Mouse (Mus musculus): ENCODE measurements around the gene Klf12. TPM values are rescaled to one million over a fixed set of nuclear protein-coding genes. Genes with fewer than 3 reads are reported as not detected.

Gene Klf12
- total and polyA plus RNA-seq, 2 experiments from 2014 or later, result 26.7 to 61.1 TPM

- ATAC-seq (ENCODE audit: low FRiP score) (no peak), DNase-seq (ENCODE audit: low spot score) (no peak)
- Histone ChIP-seq H3K4me3 (ENCODE audit: low read depth, low read length) (no peak overlapping the region), H3K4me1 (ENCODE audit: insufficient read depth, low read length) (no peaks in the 10 kb centered on the region), H3K9ac (replicated peaks; ENCODE audit: low read length, poor library complexity, severe bottlenecking) (no peak overlapping the region), H3K27ac (ENCODE audit: low read depth, low read length) (no peak overlapping the region), H3K4me2 (ENCODE audit: low read depth, low read length, poor library complexity, severe bottlenecking) (no peak overlapping the region), H3K27me3 (ENCODE audit: insufficient read depth, low read length) (no peaks in the 10 kb centered on the region), H3K36me3 (ENCODE audit: insufficient read depth, low read length) (no peaks in the 10 kb centered on the region), H3K9me3 (ENCODE audit: low read length) (no peaks in the 10 kb centered on the region)
- TF ChIP-seq CTCF (IDR thresholded peaks at IDR 0.05), result no peak
- WGBS, result 90% methylated on average over 10 of the region's 10 CpGs
Measured at GRCm38 (mm10) chr14:99850350-99850749, 434.1 kb downstream of the Klf12 start.

DNA sequence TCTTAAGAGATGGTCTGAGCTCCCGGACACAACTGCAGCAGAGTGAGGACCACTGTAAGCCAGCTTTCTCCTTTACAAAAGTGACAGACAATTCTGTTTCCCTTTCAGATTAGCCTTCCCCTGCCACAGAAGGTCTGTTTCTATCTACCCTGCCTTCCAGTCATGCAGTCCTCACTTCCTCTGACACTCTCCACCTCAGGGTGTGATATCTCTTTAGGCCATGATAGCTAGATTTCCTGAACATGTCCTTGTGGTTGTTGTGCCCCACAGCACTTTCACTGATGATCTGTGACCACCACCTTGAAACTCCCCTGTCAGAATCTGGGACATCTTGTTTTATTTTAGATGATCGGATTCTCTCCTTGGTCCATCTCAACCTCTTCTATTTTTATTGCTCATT, 437.0 kb downstream of the Klf12 start:
- H3K9ac ChIP-seq (replicated peaks; ENCODE audit: low read length, poor library complexity, severe bottlenecking), result no peak overlapping the region
- no peaks in the 10 kb centered on the region for H3K4me1 ChIP-seq (ENCODE audit: insufficient read depth, low read length)
- WGBS, result 93% methylated on average over 2 of the region's 2 CpGs
- ATAC-seq (ENCODE audit: low FRiP score) (no peak), DNase-seq (ENCODE audit: low spot score) (no peak)
- no peaks in the 10 kb centered on the region for H3K27me3 ChIP-seq (ENCODE audit: insufficient read depth, low read length)
- no peaks in the 10 kb centered on the region for H3K9me3 ChIP-seq (ENCODE audit: low read length)
- no peak overlapping the region for H3K4me3 ChIP-seq (ENCODE audit: low read depth, low read length)
- no peak overlapping the region for H3K27ac ChIP-seq (ENCODE audit: low read depth, low read length)
- no peaks in the 10 kb centered on the region for H3K36me3 ChIP-seq (ENCODE audit: insufficient read depth, low read length)
- no peak overlapping the region for H3K4me2 ChIP-seq (ENCODE audit: low read depth, low read length, poor library complexity, severe bottlenecking)
- no peak for TF ChIP-seq CTCF (IDR thresholded peaks at IDR 0.05)

- no peak for ATAC-seq (ENCODE audit: low FRiP score)
- Histone ChIP-seq H3K27ac (ENCODE audit: low read depth, low read length) (no peak overlapping the region), H3K27me3 (ENCODE audit: insufficient read depth, low read length) (no peaks in the 10 kb centered on the region), H3K4me1 (ENCODE audit: insufficient read depth, low read length) (no peaks in the 10 kb centered on the region), H3K9me3 (ENCODE audit: low read length) (no peaks in the 10 kb centered on the region), H3K4me3 (ENCODE audit: low read depth, low read length) (no peak overlapping the region), H3K9ac (replicated peaks; ENCODE audit: low read length, poor library complexity, severe bottlenecking) (no peak overlapping the region), H3K4me2 (ENCODE audit: low read depth, low read length, poor library complexity, severe bottlenecking) (no peak overlapping the region), H3K36me3 (ENCODE audit: insufficient read depth, low read length) (no peaks in the 10 kb centered on the region)
- TF ChIP-seq CTCF (IDR thresholded peaks at IDR 0.05), result no peak
- WGBS, result 35% methylated on average over 1 of the region's 1 CpGs
- DNase-seq (ENCODE audit: low spot score), result no peak
Measured at GRCm38 (mm10) chr14:99826713-99827112, 457.8 kb downstream of the Klf12 start.
